9 mouse cellular contexts compared by ENCODE assay signal in genomic region chr12:113148381-113149035, GRCm38 (mm10). TPM values are rescaled to one million over a fixed set of nuclear protein-coding genes. Genes with fewer than 3 reads are reported as not detected.
A peak's percentile ranks its signal among the peaks of the same experiment; 100 is the strongest.
DNase-seq lines count a peak whose midpoint lies in the region; ATAC-seq and TF ChIP-seq lines count a peak whose summit lies in the region.
"Had no signal": no experiment of that assay in that cellular context is flagged by ENCODE, and none has a peak within 500 bp of the region (broad histone marks: within the 10 kb centered on the region; RNA-seq: fewer than 3 reads in every experiment).

No protein-coding gene starts in this region.

- H3K27me3 ChIP-seq in liver, embryonic 13.5 days: peaks cover 77% of the 10 kb centered on the region
- no peaks in the 10 kb centered on the region for H3K27me3 ChIP-seq in stomach, postnatal 0 days (ENCODE audit: control insufficient read depth, insufficient read depth, low read length)
- H3K27me3 ChIP-seq in forebrain, embryonic 15.5 days: peaks cover 5% of the 10 kb centered on the region; the same call in 1 of the 2 replicates

- peaks cover 77% of the 10 kb centered on the region for H3K4me1 ChIP-seq in liver, embryonic 13.5 days (replicated peaks)
- H3K4me1 ChIP-seq in stomach, postnatal 0 days (replicated peaks; ENCODE audit: control insufficient read depth, insufficient read depth): peaks cover 15% of the 10 kb centered on the region
- peaks cover 18% of the 10 kb centered on the region for H3K4me1 ChIP-seq in forebrain, embryonic 15.5 days

- TF ChIP-seq EP300 in stomach, postnatal 0 days (optimal IDR thresholded peaks at IDR 0.05): no peak

- H3K9ac ChIP-seq in liver, embryonic 13.5 days: no peak overlapping the region
- H3K9ac ChIP-seq in stomach, postnatal 0 days (ENCODE audit: low read length): no peak overlapping the region
- no peak overlapping the region for H3K9ac ChIP-seq in forebrain, embryonic 15.5 days (replicated peaks)
- H3K9ac ChIP-seq: embryonic facial prominence, embryonic 15.5 days had no signal

- peaks cover 11% of the 10 kb centered on the region for H3K36me3 ChIP-seq in liver, embryonic 13.5 days
- H3K36me3 ChIP-seq in stomach, postnatal 0 days (ENCODE audit: control insufficient read depth, insufficient read depth, low read length): no peaks in the 10 kb centered on the region
- H3K36me3 ChIP-seq in forebrain, embryonic 15.5 days: peaks cover 16% of the 10 kb centered on the region
- H3K36me3 ChIP-seq: embryonic facial prominence, embryonic 15.5 days had no signal

- no peak overlapping the region for H3K4me3 ChIP-seq in liver, embryonic 13.5 days (replicated peaks)
- H3K4me3 ChIP-seq in stomach, postnatal 0 days (ENCODE audit: low read depth, low read length): no peak overlapping the region
- H3K4me3 ChIP-seq in forebrain, embryonic 15.5 days: no peak overlapping the region
- H3K4me3 ChIP-seq: embryonic facial prominence, embryonic 15.5 days had no signal

- H3K4me2 ChIP-seq in liver, embryonic 13.5 days: no peak overlapping the region
- no peak overlapping the region for H3K4me2 ChIP-seq in stomach, postnatal 0 days (replicated peaks; ENCODE audit: low read depth)
- H3K4me2 ChIP-seq in forebrain, embryonic 15.5 days (replicated peaks): no peak overlapping the region
- H3K4me2 ChIP-seq: embryonic facial prominence, embryonic 15.5 days had no signal

- no peak overlapping the region for H3K27ac ChIP-seq in liver, embryonic 13.5 days
- peak overlapping the region; percentile 18; the same call in 1 of the 2 replicates for H3K27ac ChIP-seq in stomach, postnatal 0 days (replicated peaks)
- no peak overlapping the region for H3K27ac ChIP-seq in forebrain, embryonic 15.5 days (replicated peaks)
- H3K27ac ChIP-seq: embryonic facial prominence, embryonic 15.5 days had no signal

- no peak for ATAC-seq in CD4-positive, CD25-positive, alpha-beta regulatory T cell, adult 4 months
- ATAC-seq in liver, embryonic 13.5 days (ENCODE audit: low read depth): peak; percentile 37
- ATAC-seq in stomach, postnatal 0 days (ENCODE audit: low FRiP score, low TSS enrichment): peak; percentile 6
- no peak for ATAC-seq in forebrain, embryonic 15.5 days (replicated peaks)

- peak; percentile 65 for TF ChIP-seq CTCF in stomach, postnatal 0 days (IDR thresholded peaks at IDR 0.05; ENCODE audit: low read depth)

- WGBS in liver, embryonic 13.5 days (ENCODE audit: insufficient replicate concordance): 21% methylated on average over 16 of the region's 16 CpGs
- WGBS in stomach, postnatal 0 days: 43% methylated on average over 16 of the region's 16 CpGs
- 37% methylated on average over 16 of the region's 16 CpGs for WGBS in forebrain, embryonic 15.5 days

- no peaks in the 10 kb centered on the region for H3K9me3 ChIP-seq in liver, embryonic 13.5 days (replicated peaks)
- H3K9me3 ChIP-seq in stomach, postnatal 0 days (ENCODE audit: control insufficient read depth, low read length): no peaks in the 10 kb centered on the region
- no peaks in the 10 kb centered on the region for H3K9me3 ChIP-seq in forebrain, embryonic 15.5 days
- H3K9me3 ChIP-seq: embryonic facial prominence, embryonic 15.5 days had no signal

- peak; percentile 65 for DNase-seq in CD4-positive, CD25-positive, alpha-beta regulatory T cell, adult 2 months (ENCODE audit: low read depth, low spot score)
- DNase-seq in 3134 (ENCODE audit: extremely low read depth, insufficient read length, low spot score): peak; percentile 64
- DNase-seq in heart, adult 8-10 months (ENCODE audit: low spot score): peak; percentile 57
- DNase-seq in liver, embryonic 13.5 days: peak; percentile 52
- peak; percentile 76 for DNase-seq in stomach, postnatal 0 days (ENCODE audit: low spot score)
- DNase-seq in c-Kit-positive CD71-positive TER-119-positive erythroid progenitor cells, embryonic 14.5 days (ENCODE audit: low spot score): no peak

RNA-seq across cellular contexts. Expression of gene Crip1, which starts 2.4 kb away (rescaled TPM):
- polyA plus RNA-seq in CD4-positive, CD25-positive, alpha-beta regulatory T cell, adult 4 months (2017; shearing (Covaris generic)): 1,000 to 10,000 TPM in 1 of 2 experiments, 100 to 1,000 TPM in 1; 784 to 1,045 TPM
- total RNA-seq in heart, adult 8-10 months (2022): 100 to 1,000 TPM; 154 to 215 (median 169) TPM
- 84.5 and 94.1 TPM in 2 replicates for polyA plus RNA-seq in liver, embryonic 13.5 days (2015; fragmentation: Nextera tagmentation; extraction: Ambion mirVana)
- 585 and 865 TPM in 2 replicates for polyA plus RNA-seq in stomach, postnatal 0 days (2015; fragmentation: Nextera tagmentation; extraction: Ambion mirVana)
- 29.1 and 31.5 TPM in 2 replicates for polyA plus RNA-seq in forebrain, embryonic 15.5 days (2015; fragmentation: Nextera tagmentation; extraction: Ambion mirVana)

RNA-seq across cellular contexts. Expression of gene Tedc1, which starts 7.7 kb away (rescaled TPM):
- polyA plus RNA-seq in CD4-positive, CD25-positive, alpha-beta regulatory T cell, adult 4 months (2017; shearing (Covaris generic)): 1 to 10 TPM; 1.5 to 3.3 TPM
- under 1 TPM; 0.12 to 0.49 (median 0.33) TPM for total RNA-seq in heart, adult 8-10 months (2022)
- 12.0 and 12.9 TPM in 2 replicates for polyA plus RNA-seq in liver, embryonic 13.5 days (2015; fragmentation: Nextera tagmentation; extraction: Ambion mirVana)
- 5.7 and 6.0 TPM in 2 replicates for polyA plus RNA-seq in stomach, postnatal 0 days (2015; fragmentation: Nextera tagmentation; extraction: Ambion mirVana)
- 22.6 and 24.9 TPM in 2 replicates for polyA plus RNA-seq in forebrain, embryonic 15.5 days (2015; fragmentation: Nextera tagmentation; extraction: Ambion mirVana)

RNA-seq across cellular contexts. Expression of gene Crip2, which starts 8.5 kb away (rescaled TPM):
- 1 to 10 TPM; 5.7 to 6.9 TPM for polyA plus RNA-seq in CD4-positive, CD25-positive, alpha-beta regulatory T cell, adult 4 months (2017; shearing (Covaris generic))
- total RNA-seq in heart, adult 8-10 months (2022): 1,000 to 10,000 TPM; 1,612 to 1,913 (median 1,690) TPM
- 47.9 and 50.4 TPM in 2 replicates for polyA plus RNA-seq in liver, embryonic 13.5 days (2015; fragmentation: Nextera tagmentation; extraction: Ambion mirVana)
- 106 and 112 TPM in 2 replicates for polyA plus RNA-seq in stomach, postnatal 0 days (2015; fragmentation: Nextera tagmentation; extraction: Ambion mirVana)
- polyA plus RNA-seq in forebrain, embryonic 15.5 days (2015; fragmentation: Nextera tagmentation; extraction: Ambion mirVana): 407 and 414 TPM in 2 replicates

RNA-seq across cellular contexts. Expression of gene Tmem121, which starts 37.2 kb away (rescaled TPM):
- polyA plus RNA-seq in CD4-positive, CD25-positive, alpha-beta regulatory T cell, adult 4 months (2017; shearing (Covaris generic)): not detected
- under 1 TPM in 2 of 4 experiments, not detected in 2; 0.16 to 0.22 TPM for total RNA-seq in heart, adult 8-10 months (2022)
- 0.46 and 0.52 TPM in 2 replicates for polyA plus RNA-seq in liver, embryonic 13.5 days (2015; fragmentation: Nextera tagmentation; extraction: Ambion mirVana)
- 4.2 and 4.6 TPM in 2 replicates for polyA plus RNA-seq in stomach, postnatal 0 days (2015; fragmentation: Nextera tagmentation; extraction: Ambion mirVana)
- 38.9 and 41.1 TPM in 2 replicates for polyA plus RNA-seq in forebrain, embryonic 15.5 days (2015; fragmentation: Nextera tagmentation; extraction: Ambion mirVana)

RNA-seq across cellular contexts. Expression of gene Mta1, which starts 50.4 kb away (rescaled TPM):
- polyA plus RNA-seq in CD4-positive, CD25-positive, alpha-beta regulatory T cell, adult 4 months (2017; shearing (Covaris generic)): 10 to 100 TPM in 1 of 2 experiments, 1 to 10 TPM in 1; 9.6 to 15.1 TPM
- total RNA-seq in heart, adult 8-10 months (2022): 10 to 100 TPM; 45.0 to 47.2 (median 46.1) TPM
- 4.8 and 6.1 TPM in 2 replicates for polyA plus RNA-seq in liver, embryonic 13.5 days (2015; fragmentation: Nextera tagmentation; extraction: Ambion mirVana)
- 4.9 and 5.3 TPM in 2 replicates for polyA plus RNA-seq in stomach, postnatal 0 days (2015; fragmentation: Nextera tagmentation; extraction: Ambion mirVana)
- polyA plus RNA-seq in forebrain, embryonic 15.5 days (2015; fragmentation: Nextera tagmentation; extraction: Ambion mirVana): 15.2 and 17.9 TPM in 2 replicates

Comparison
In these comparisons a context has a peak if more than half of its experiments do, and no peak if none do; other contexts are left out.
1. ATAC-seq: peak in liver, embryonic 13.5 days (single experiment) and stomach, postnatal 0 days (single experiment); none in CD4-positive, CD25-positive, alpha-beta regulatory T cell, adult 4 months (single experiment) and forebrain, embryonic 15.5 days (single experiment).